Mouse (Mus musculus) E14TG2a.4 (cell line): ENCODE results near the gene Znrf4.

Source experiments
- CTCF ChIP-seq: conservative IDR thresholded peaks from 2 replicates; pipeline ENCODE4 v1.5.1; 2014; ENCODE audit warnings: low read length
- POU5F1 ChIP-seq: IDR thresholded peaks from 2 replicates; pipeline ENCODE4 v1.6.1; 2014; ENCODE audit warnings: low read length, borderline replicate concordance

- no peak for TF ChIP-seq CTCF
- no peak for TF ChIP-seq POU5F1
Observed at GRCm38 (mm10) chr17:56471136-56471535, 41.1 kb downstream of the Znrf4 start.
